Mouse (Mus musculus) cerebellum, adult 2 months (tissue): ENCODE data around the gene Bcs1l. TPM values are rescaled to one million over a fixed set of nuclear protein-coding genes. Genes with fewer than 3 reads are reported as not detected.

ENCODE experiments used
- DNase-seq, 2 experiments: peaks; one replicate each; pipeline ENCODE4 v3.0.0; 2021
- H3K27ac ChIP-seq: fragments of 200-500 bp; 2 replicates; pipeline ENCODE4 v1.5.1; 2012; ENCODE audit warnings: low read length, control low read depth, inconsistent platforms; ENCODE audit not compliant: insufficient read depth
- H3K27me3 ChIP-seq: fragments of 200-500 bp; 2 replicates; pipeline ENCODE4 v1.6.1; 2012; ENCODE audit warnings: inconsistent platforms, mild to moderate bottlenecking, low read length, moderate library complexity; ENCODE audit not compliant: control insufficient read depth, insufficient read depth
- H3K4me1 ChIP-seq: fragments of 200-500 bp; 2 replicates; pipeline ENCODE4 v1.6.1; 2011; ENCODE audit warnings: low read length; ENCODE audit not compliant: control insufficient read depth, insufficient read depth
- H3K4me3 ChIP-seq: fragments of 200-500 bp; replicated peaks from 2 replicates; pipeline ENCODE3; 2011; ENCODE audit warnings: mild to moderate bottlenecking, low read depth, low read length, control low read depth; ENCODE audit not compliant: insufficient read depth
- CTCF ChIP-seq: fragments of 200-500 bp; IDR thresholded peaks from 2 replicates; pipeline ENCODE4 v1.5.1; 2011; ENCODE audit warnings: low read depth, mild to moderate bottlenecking, control low read depth, low read length, moderate library complexity, borderline replicate concordance; ENCODE audit not compliant: insufficient read depth
- POLR2A ChIP-seq: fragments of 200-500 bp; IDR thresholded peaks from 2 replicates; pipeline ENCODE4 v1.6.1; 2011; ENCODE audit warnings: low read length, control low read depth, borderline replicate concordance; ENCODE audit not compliant: insufficient read depth
- WGBS: fragments of 180-500 bp; shearing (Covaris S2); methylation state at CpG from one replicate; pipeline ENCODE4 v1.1.7; 2018; 5-methylcytosine and 5-hydroxymethylcytosine counted together
- polyA plus RNA-seq: library from polyadenylated mRNA; depleted of rRNA; stranded (reverse); fragments of >200 nt; gene quantifications from 2 replicates; pipeline ENCODE4 v1.2.3, GENCODE M21; 2012; rRNA removed

Gene Bcs1l
- 26.7 and 28.9 TPM in 2 replicates for polyA plus RNA-seq

GRCm38 (mm10) chr1:74587773-74588445, at the start of gene Bcs1l, which contains the start of gene Zfp142:
Gene Bcs1l (plus strand): TSS chr1:74588289.
Gene Zfp142 (minus strand): TSS chr1:74588246.
- H3K27ac ChIP-seq: peak within 1 kb of the TSS; percentile 57
- H3K4me1 ChIP-seq: peaks cover 3% of the 10 kb centered on the region; the same call in 1 of the 2 replicates
- no peaks in the 10 kb centered on the region for H3K27me3 ChIP-seq
- WGBS: under 1% methylated on average over 48 of the region's 48 CpGs
- peak within 1 kb of the TSS; percentile 90 for H3K4me3 ChIP-seq
- peak; percentile 98 to 99 for DNase-seq
- TF ChIP-seq POLR2A: peak; percentile 54; the same call in 1 of the 2 replicates
- TF ChIP-seq CTCF: no peak

- DNase-seq: peak in 1 of 2 experiments; percentile 33
- TF ChIP-seq POLR2A (no peak), CTCF (no peak)
- Histone ChIP-seq H3K27me3 (no peaks in the 10 kb centered on the region), H3K27ac (no peak overlapping the region), H3K4me1 (peaks cover 6% of the 10 kb centered on the region; the same call in 1 of the 2 replicates), H3K4me3 (no peak overlapping the region)
These were observed 49.4 kb upstream of the Bcs1l start for GRCm38 (mm10) chr1:74538650-74539049.

- 0% methylated on average over 6 of the region's 6 CpGs for WGBS
- H3K4me1 ChIP-seq: peaks cover 12% of the 10 kb centered on the region; the same call in 1 of the 2 replicates
- no peak for TF ChIP-seq CTCF
- no peak for TF ChIP-seq POLR2A
- H3K27me3 ChIP-seq: no peaks in the 10 kb centered on the region
- peak within 1 kb of the TSS; percentile 76 for H3K4me3 ChIP-seq
- DNase-seq: peak; percentile 69 to 79
- H3K27ac ChIP-seq: peak within 1 kb of the TSS; percentile 86
These were observed 45.6 kb upstream of the Bcs1l start, which contains the start of gene Plcd4 for GRCm38 (mm10) chr1:74542451-74542961. Gene Plcd4 (plus strand): TSS chr1:74542888.

- TF ChIP-seq POLR2A (no peak), CTCF (no peak)
- WGBS: 70% methylated on average over 4 of the region's 4 CpGs
- H3K27me3 ChIP-seq: no peaks in the 10 kb centered on the region
- H3K4me1 ChIP-seq: peaks cover 12% of the 10 kb centered on the region; the same call in 1 of the 2 replicates
- peak within 1 kb of the TSS; percentile 31; the same call in 1 of the 2 replicates for H3K27ac ChIP-seq
- peak within 1 kb of the TSS; percentile 76 for H3K4me3 ChIP-seq
- DNase-seq: no peak
These were observed 43.9 kb upstream of the Bcs1l start, which contains the start of gene Usp37 for GRCm38 (mm10) chr1:74544184-74544583. Gene Usp37 (minus strand): TSS chr1:74544284.

- Histone ChIP-seq H3K27me3 (no peaks in the 10 kb centered on the region), H3K4me1 (no peaks in the 10 kb centered on the region), H3K27ac (no peak overlapping the region), H3K4me3 (no peak overlapping the region)
- TF ChIP-seq CTCF: no peak
- no peak for TF ChIP-seq POLR2A
- no peak for DNase-seq
- 92% methylated on average over 5 of the region's 5 CpGs for WGBS
These were observed 29.0 kb upstream of the Bcs1l start for GRCm38 (mm10) chr1:74559061-74559460.

- 51% methylated on average over 6 of the region's 6 CpGs for WGBS
- TF ChIP-seq POLR2A (no peak), CTCF (no peak)
These were observed 22.3 kb upstream of the Bcs1l start for GRCm38 (mm10) chr1:74565834-74566233.

GRCm38 (mm10) chr1:74569739-74570719, 18.1 kb upstream of the Bcs1l start:
- 88% methylated on average over 29 of the region's 29 CpGs for WGBS
- Histone ChIP-seq H3K27ac (no peak overlapping the region), H3K4me1 (no peaks in the 10 kb centered on the region), H3K4me3 (no peak overlapping the region), H3K27me3 (no peaks in the 10 kb centered on the region)
- no peak for DNase-seq
- TF ChIP-seq CTCF (peak; percentile 17; the same call in 1 of the 2 replicates), POLR2A (no peak)

More at GRCm38 (mm10) chr1:74565834-74566233, 22.3 kb upstream of the Bcs1l start:
- H3K27ac ChIP-seq: no peak overlapping the region
- H3K4me1 ChIP-seq: no peaks in the 10 kb centered on the region
- DNase-seq: no peak
- no peak overlapping the region for H3K4me3 ChIP-seq
- no peaks in the 10 kb centered on the region for H3K27me3 ChIP-seq

GRCm38 (mm10) chr1:74582621-74583020, 5.5 kb upstream of the Bcs1l start:
- H3K27me3 ChIP-seq: no peaks in the 10 kb centered on the region
- WGBS: 80% methylated on average over 3 of the region's 3 CpGs
- no peak for TF ChIP-seq POLR2A
- TF ChIP-seq CTCF: no peak
- H3K4me1 ChIP-seq: peaks cover 3% of the 10 kb centered on the region; the same call in 1 of the 2 replicates
- DNase-seq: no peak
- H3K4me3 ChIP-seq: no peak overlapping the region
- no peak overlapping the region for H3K27ac ChIP-seq
